Mouse (Mus musculus) fibroblast of lung, adult 2 months (primary cell): ENCODE data around the gene Defb26.

Source experiments
- DNase-seq: peaks from one replicate; pipeline ENCODE4 v3.0.0-alpha.2; 2011; ENCODE audit warnings: low read depth

Defb26 gene

GRCm38 (mm10) chr2:152464570-152465150 is 46.8 kb downstream of the Defb26 start, which contains the start of gene Defb23:
Gene Defb23, minus strand, starts transcription at chr2:152464620.
- no peak for DNase-seq

GRCm38 (mm10) chr2:152459241-152459640 is 52.3 kb downstream of the Defb26 start:
- DNase-seq: no peak
